Mouse (Mus musculus) CH12.LX (cell line): ENCODE results near the gene Smndc1. TPM values are rescaled to one million over a fixed set of nuclear protein-coding genes. Genes with fewer than 3 reads are reported as not detected.

ENCODE experiments used
- DNase-seq: peaks from one replicate; pipeline ENCODE4 v3.0.0-alpha.2; 2013; ENCODE audit errors: extremely low read depth
- H3K27ac ChIP-seq: 2 replicates; pipeline ENCODE4 v1.5.1; 2012; ENCODE audit warnings: low read depth, mild to moderate bottlenecking, control low read depth, moderate library complexity; ENCODE audit not compliant: insufficient read depth
- H3K27me3 ChIP-seq: replicated peaks from 2 replicates; pipeline ENCODE3; 2012; ENCODE audit warnings: inconsistent platforms
- H3K36me3 ChIP-seq, 2 experiments: replicated peaks in 1 of 2; 2 replicates each; pipeline versions ENCODE3 to v1.6.1; 2012; ENCODE audit warnings: inconsistent platforms in 1 of 2, low read length in 1 of 2, mild to moderate bottlenecking in 1 of 2, mixed read lengths in 1 of 2, moderate library complexity in 1 of 2; ENCODE audit not compliant: control insufficient read depth in 1 of 2, insufficient read depth in 1 of 2
- H3K4me1 ChIP-seq, 2 experiments: 2 replicates each; pipeline ENCODE4 v1.6.1; 2012; ENCODE audit warnings: inconsistent platforms in 1 of 2, moderate library complexity in 1 of 2; ENCODE audit not compliant: insufficient read depth in 2 of 2, control insufficient read depth in 1 of 2
- H3K4me2 ChIP-seq: 2 replicates; pipeline ENCODE4 v1.6.1; 2012; ENCODE audit warnings: low read depth, mild to moderate bottlenecking, control low read depth; ENCODE audit not compliant: poor library complexity, insufficient read depth, severe bottlenecking
- H3K4me3 ChIP-seq, 3 experiments: fragments of 150-350 bp in 1 of 3; sonication (generic) in 1 of 3; replicated peaks in 1 of 3; 2 replicates each; pipeline versions ENCODE3 to v1.5.1; 2011 to 2012; ENCODE audit warnings: low read depth in 2 of 3, low read length in 2 of 3, mild to moderate bottlenecking in 2 of 3, moderate library complexity in 2 of 3, control low read depth in 1 of 3, improper control_type of control experiment in 1 of 3, inconsistent platforms in 1 of 3, mixed read lengths in 1 of 3; ENCODE audit not compliant: poor library complexity in 1 of 3
- H3K79me2 ChIP-seq: replicated peaks from 2 replicates; pipeline ENCODE4 v1.6.1; 2012; ENCODE audit warnings: mild to moderate bottlenecking, moderate library complexity; ENCODE audit not compliant: control insufficient read depth, poor library complexity, insufficient read depth, severe bottlenecking; ENCODE audit errors: extremely low read depth
- H3K9ac ChIP-seq: 2 replicates; pipeline ENCODE4 v1.6.1; 2012; ENCODE audit warnings: low read depth, mild to moderate bottlenecking, control low read depth, moderate library complexity; ENCODE audit not compliant: insufficient read depth
- H3K9me3 ChIP-seq: replicated peaks from 2 replicates; pipeline ENCODE3; 2012; ENCODE audit warnings: low read length, inconsistent platforms, mixed read lengths
- BHLHE40 ChIP-seq: IDR thresholded peaks from 2 replicates; pipeline ENCODE4 v1.6.1; 2011; ENCODE audit warnings: mild to moderate bottlenecking, low read depth, low read length, improper control_type of control experiment
- CHD1 ChIP-seq: IDR thresholded peaks from 2 replicates; pipeline ENCODE4 v1.6.1; 2012; ENCODE audit warnings: low read depth, low read length, improper control_type of control experiment, inconsistent platforms
- CHD2 ChIP-seq: IDR thresholded peaks from 2 replicates; pipeline ENCODE4 v1.6.1; 2011; ENCODE audit warnings: low read length, improper control_type of control experiment
- CTCF ChIP-seq, 2 experiments: IDR thresholded peaks in 1 of 2; conservative IDR thresholded peaks in 1 of 2; 2 replicates each; pipeline ENCODE4 v1.5.1; 2011 to 2012; ENCODE audit warnings: low read depth in 2 of 2, low read length in 2 of 2, improper control_type of control experiment in 1 of 2, inconsistent platforms in 1 of 2, mild to moderate bottlenecking in 1 of 2, moderate library complexity in 1 of 2
- ELF1 ChIP-seq: IDR thresholded peaks from 2 replicates; pipeline ENCODE4 v1.6.1; 2014; ENCODE audit warnings: low read depth, mild to moderate bottlenecking, inconsistent platforms, low read length, improper control_type of control experiment
- ETS1 ChIP-seq: conservative IDR thresholded peaks from 2 replicates; pipeline ENCODE4 v1.6.1; 2012; ENCODE audit warnings: low read depth, mild to moderate bottlenecking, inconsistent platforms, low read length, improper control_type of control experiment, moderate library complexity
- HCFC1 ChIP-seq: IDR thresholded peaks from 2 replicates; pipeline ENCODE4 v1.6.1; 2012; ENCODE audit warnings: low read depth, mild to moderate bottlenecking, inconsistent platforms, low read length, improper control_type of control experiment
- IRF4 ChIP-seq: IDR thresholded peaks from 2 replicates; pipeline ENCODE4 v1.6.1; 2014; ENCODE audit warnings: low read depth, mild to moderate bottlenecking, inconsistent platforms, low read length, improper control_type of control experiment
- KAT2A ChIP-seq: IDR thresholded peaks from 2 replicates; pipeline ENCODE4 v1.6.1; 2012; ENCODE audit warnings: low read length, improper control_type of control experiment, inconsistent platforms; ENCODE audit not compliant: insufficient replicate concordance
- MAFK ChIP-seq: IDR thresholded peaks from 2 replicates; pipeline ENCODE4 v1.6.1; 2011; ENCODE audit warnings: low read length, improper control_type of control experiment; ENCODE audit not compliant: insufficient replicate concordance
- MAZ ChIP-seq: IDR thresholded peaks from 2 replicates; pipeline ENCODE4 v1.6.1; 2012; ENCODE audit warnings: low read depth, mild to moderate bottlenecking, inconsistent platforms, low read length, improper control_type of control experiment, moderate library complexity
- NELFE ChIP-seq: IDR thresholded peaks from 2 replicates; pipeline ENCODE4 v1.6.1; 2011; ENCODE audit warnings: low read depth, low read length, improper control_type of control experiment
- NRF1 ChIP-seq: IDR thresholded peaks from 2 replicates; pipeline ENCODE4 v1.6.1; 2014; ENCODE audit warnings: low read depth, mild to moderate bottlenecking, inconsistent platforms, low read length, improper control_type of control experiment, moderate library complexity
- POLR2A ChIP-seq: IDR thresholded peaks from 2 replicates; pipeline ENCODE4 v1.6.1; 2011; ENCODE audit warnings: low read depth, mild to moderate bottlenecking, improper control_type of control experiment, low read length
- RCOR1 ChIP-seq: conservative IDR thresholded peaks from 2 replicates; pipeline ENCODE4 v1.6.1; 2012; ENCODE audit warnings: low read depth, mild to moderate bottlenecking, inconsistent platforms, low read length, improper control_type of control experiment
- TCF12 ChIP-seq: IDR thresholded peaks from 2 replicates; pipeline ENCODE4 v1.6.1; 2014; ENCODE audit warnings: low read depth, mild to moderate bottlenecking, inconsistent platforms, low read length, improper control_type of control experiment
- USF1 ChIP-seq: IDR thresholded peaks from 2 replicates; pipeline ENCODE4 v1.6.1; 2014; ENCODE audit warnings: low read depth, mild to moderate bottlenecking, inconsistent platforms, low read length, improper control_type of control experiment
- USF2 ChIP-seq: conservative IDR thresholded peaks from 2 replicates; pipeline ENCODE4 v1.6.1; 2011; ENCODE audit warnings: low read depth, low read length, improper control_type of control experiment
- ZMIZ1 ChIP-seq: IDR thresholded peaks from 2 replicates; pipeline ENCODE4 v1.6.1; 2012; ENCODE audit warnings: low read depth, mild to moderate bottlenecking, inconsistent platforms, low read length, improper control_type of control experiment
- ZNF384 ChIP-seq: IDR thresholded peaks from 2 replicates; pipeline ENCODE4 v1.6.1; 2012; ENCODE audit warnings: low read depth, low read length, improper control_type of control experiment, inconsistent platforms
- dilution Hi-C: fragments of 300-500 bp; cut with MboI; formaldehyde crosslinking; loops from 2 replicates; pipeline ENCODE4 v1.14.3; 2020; ENCODE audit warnings: low sequenced_read_pairs; ENCODE audit not compliant: extremely low pct_unique_long_range_greater_than_20kb, extremely low pct_ligation_motif_present
- in situ Hi-C: fragments of 300-500 bp; cut with MboI; formaldehyde crosslinking; loops from 3 replicates; pipeline ENCODE4 v1.14.3; 2019; ENCODE audit warnings: low sequenced_read_pairs, low pct_ligation_motif_present, low pct_unique_long_range_greater_than_20kb, mixed read lengths
- polyA plus RNA-seq: library from polyadenylated mRNA; unstranded; fragments of >175 nt; gene quantifications from 2 replicates; pipeline ENCODE4 v1.2.1, GENCODE M21; 2012; ENCODE audit warnings: low read depth; ENCODE audit not compliant: insufficient read length
- total RNA-seq, 2 experiments: library from RNA; depleted of rRNA; stranded (reverse); fragments of 300-350 nt in 1 of 2; fragments of >200 nt in 1 of 2; gene quantifications; 2 replicates each; pipeline ENCODE4 v1.2.3; 2012 to 2014

The Smndc1 gene
- total and polyA plus RNA-seq, 3 experiments: 20.5 to 96.6 (median 41.3) TPM

DNA sequence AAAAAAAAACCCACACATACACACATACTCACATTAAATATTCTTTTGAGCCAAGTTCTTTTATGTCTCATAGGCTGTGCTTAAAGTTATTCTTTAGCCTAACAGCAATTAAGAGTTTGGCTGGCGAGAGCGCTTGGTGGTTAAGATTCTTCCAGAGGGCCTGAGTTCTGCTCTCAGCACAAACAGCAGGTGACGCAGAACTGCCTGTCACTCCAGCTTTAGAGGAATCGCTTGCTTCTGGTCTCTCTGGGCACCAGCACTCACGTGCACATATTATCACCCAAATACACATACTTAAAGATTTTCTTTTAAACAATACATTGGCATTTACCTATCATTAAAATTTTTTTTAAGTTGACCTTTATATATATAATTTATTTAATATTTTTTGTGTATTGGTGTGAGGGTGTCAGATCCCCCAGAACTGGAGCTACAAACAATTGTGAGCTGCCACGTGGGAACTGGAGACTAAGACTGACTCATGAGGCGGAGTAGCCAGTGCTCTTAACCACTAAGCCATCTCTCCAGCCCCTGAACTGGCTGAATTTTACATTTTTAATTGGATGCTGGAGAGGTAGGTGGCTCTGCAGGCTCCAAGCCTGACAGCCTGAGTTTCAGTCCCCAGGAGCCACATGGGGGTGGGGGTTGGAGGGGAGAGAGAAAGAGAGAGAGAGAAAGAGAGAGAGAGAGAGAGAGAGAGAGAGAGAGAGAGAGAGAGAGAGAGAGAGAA lies 35.9 kb downstream of the Smndc1 start:
- dilution Hi-C loops: no loop called here
- TF ChIP-seq RCOR1: no peak
- no peak for TF ChIP-seq CHD1
- no peak for TF ChIP-seq CTCF (conservative IDR thresholded peaks at IDR 0.05 in 1 of 2, IDR thresholded peaks at IDR 0.05 in 1 of 2; ENCODE audit: low read depth in 2 of 2, low read length in 2 of 2)
- TF ChIP-seq BHLHE40: no peak
- TF ChIP-seq TCF12: no peak
- TF ChIP-seq KAT2A: no peak
- no peak for TF ChIP-seq NELFE
- no peak for TF ChIP-seq MAFK
- TF ChIP-seq MAZ: no peak
- TF ChIP-seq CHD2: no peak
- TF ChIP-seq POLR2A: no peak
- TF ChIP-seq ZNF384: no peak
- TF ChIP-seq ZMIZ1: no peak
- no peak for TF ChIP-seq USF1
- TF ChIP-seq IRF4: no peak
- TF ChIP-seq USF2: no peak
- Histone ChIP-seq H3K4me1 (no peaks in the 10 kb centered on the region; a peak in 1 of 4 replicates), H3K9ac (no peak overlapping the region), H3K4me3 (no peak overlapping the region), H3K27me3 (no peaks in the 10 kb centered on the region), H3K9me3 (no peaks in the 10 kb centered on the region), H3K4me2 (no peak overlapping the region), H3K27ac (no peak overlapping the region), H3K36me3 (peaks cover 0 to 12% of the 10 kb centered on the region in 2 experiments), H3K79me2 (no peaks in the 10 kb centered on the region)
- DNase-seq: no peak
- in situ Hi-C loops: no loop called here

DNA sequence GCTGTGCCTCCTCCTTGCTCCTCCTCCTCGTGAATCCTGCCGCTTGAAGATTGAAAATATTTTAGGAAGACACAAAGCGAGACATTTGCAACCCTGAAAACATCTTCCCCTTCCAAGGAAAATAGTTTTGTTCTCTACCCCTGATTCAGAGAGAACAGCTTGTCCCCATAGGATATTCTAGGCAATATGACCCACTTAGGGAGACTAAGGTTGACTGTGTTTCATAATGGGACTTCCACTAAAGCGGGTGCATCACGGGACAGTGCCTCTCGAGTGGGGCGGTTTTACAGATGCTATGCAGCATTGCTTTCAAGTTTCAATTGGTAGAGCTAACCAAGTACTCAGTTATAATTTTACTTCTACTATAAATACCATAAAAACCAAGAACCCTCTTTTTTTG lies 36.5 kb downstream of the Smndc1 start:
- no peak for DNase-seq
- no peak overlapping the region for H3K4me2 ChIP-seq
- H3K27me3 ChIP-seq: no peaks in the 10 kb centered on the region
- peaks cover 0 to 12% of the 10 kb centered on the region in 2 experiments for H3K36me3 ChIP-seq
- no peak overlapping the region for H3K27ac ChIP-seq
- H3K4me1 ChIP-seq: peaks cover 0 to 4% of the 10 kb centered on the region in 2 experiments; a peak in 1 of 4 replicates
- no peaks in the 10 kb centered on the region for H3K9me3 ChIP-seq
- no peaks in the 10 kb centered on the region for H3K79me2 ChIP-seq
- dilution Hi-C loops (no loop called here), in situ Hi-C loops (no loop called here)
- no peak overlapping the region for H3K4me3 ChIP-seq
- H3K9ac ChIP-seq: no peak overlapping the region
- TF ChIP-seq ELF1 (no peak), IRF4 (no peak), NRF1 (no peak), POLR2A (no peak), KAT2A (no peak), HCFC1 (no peak), USF1 (no peak), ETS1 (no peak), TCF12 (no peak)
- TF ChIP-seq, all 38 proteins: peak for 0
